Mouse (Mus musculus): ENCODE measurements around the gene Cdc25b. TPM values are rescaled to one million over a fixed set of nuclear protein-coding genes. Genes with fewer than 3 reads are reported as not detected.

The Cdc25b gene
- polyA plus RNA-seq, 1 experiment from 2014 or later, result 63.4 TPM

GRCm38 (mm10) chr2:131190344-131191004, 3.7 kb downstream of the Cdc25b start:
- Histone ChIP-seq H3K4me2 (replicated peaks; ENCODE audit: low read depth, low read length) (no peak overlapping the region; the same call in 1 of the 2 replicates), H3K9ac (replicated peaks; ENCODE audit: low read depth, low read length) (no peak overlapping the region), H3K9me3 (ENCODE audit: control insufficient read depth, low read depth, low read length) (no peaks in the 10 kb centered on the region), H3K27ac (ENCODE audit: low read length) (peak overlapping the region; percentile 34; the same call in 1 of the 2 replicates), H3K27me3 (ENCODE audit: control insufficient read depth, insufficient read depth, low read length) (no peaks in the 10 kb centered on the region), H3K4me1 (ENCODE audit: control insufficient read depth, insufficient read depth, low read length) (peaks cover 33% of the 10 kb centered on the region), H3K4me3 (ENCODE audit: low read depth, low read length) (no peak overlapping the region), H3K36me3 (ENCODE audit: control insufficient read depth, insufficient read depth, low read length) (peaks cover 32% of the 10 kb centered on the region)
- no peak for ATAC-seq (ENCODE audit: insufficient number of reproducible peaks, insufficient read depth, low FRiP score, low read depth)
- 20% methylated on average over 10 of the region's 10 CpGs for WGBS

GRCm38 (mm10) chr2:131191005-131191390, 4.2 kb downstream of the Cdc25b start:
- Histone ChIP-seq H3K9ac (replicated peaks; ENCODE audit: low read depth, low read length) (no peak overlapping the region), H3K27me3 (ENCODE audit: control insufficient read depth, insufficient read depth, low read length) (no peaks in the 10 kb centered on the region), H3K9me3 (ENCODE audit: control insufficient read depth, low read depth, low read length) (no peaks in the 10 kb centered on the region), H3K4me2 (replicated peaks; ENCODE audit: low read depth, low read length) (no peak overlapping the region), H3K4me3 (ENCODE audit: low read depth, low read length) (no peak overlapping the region), H3K4me1 (ENCODE audit: control insufficient read depth, insufficient read depth, low read length) (peaks cover 33% of the 10 kb centered on the region), H3K27ac (ENCODE audit: low read length) (peak overlapping the region; percentile 34; the same call in 1 of the 2 replicates), H3K36me3 (ENCODE audit: control insufficient read depth, insufficient read depth, low read length) (peaks cover 35% of the 10 kb centered on the region)
- no peak for ATAC-seq (ENCODE audit: insufficient number of reproducible peaks, insufficient read depth, low FRiP score, low read depth)
- 70% methylated on average over 7 of the region's 7 CpGs for WGBS

GRCm38 (mm10) chr2:131196606-131197316, 10.0 kb downstream of the Cdc25b start:
- no peak overlapping the region for H3K9ac ChIP-seq (replicated peaks; ENCODE audit: low read depth, low read length)
- peaks cover 47% of the 10 kb centered on the region for H3K36me3 ChIP-seq (ENCODE audit: control insufficient read depth, insufficient read depth, low read length)
- no peaks in the 10 kb centered on the region for H3K4me1 ChIP-seq (ENCODE audit: control insufficient read depth, insufficient read depth, low read length)
- no peak overlapping the region for H3K4me3 ChIP-seq (ENCODE audit: low read depth, low read length)
- H3K4me2 ChIP-seq (replicated peaks; ENCODE audit: low read depth, low read length), result no peak overlapping the region
- no peaks in the 10 kb centered on the region for H3K27me3 ChIP-seq (ENCODE audit: control insufficient read depth, insufficient read depth, low read length)
- no peak for ATAC-seq (ENCODE audit: insufficient number of reproducible peaks, insufficient read depth, low FRiP score, low read depth)
- no peak overlapping the region for H3K27ac ChIP-seq (ENCODE audit: low read length)
- no peaks in the 10 kb centered on the region for H3K9me3 ChIP-seq (ENCODE audit: control insufficient read depth, low read depth, low read length)
- 91% methylated on average over 16 of the region's 16 CpGs for WGBS

GRCm38 (mm10) chr2:131200710-131201109, 14.0 kb downstream of the Cdc25b start:
- Histone ChIP-seq H3K4me1 (ENCODE audit: control insufficient read depth, insufficient read depth, low read length) (peaks cover 12% of the 10 kb centered on the region), H3K9ac (replicated peaks; ENCODE audit: low read depth, low read length) (no peak overlapping the region), H3K27ac (ENCODE audit: low read length) (no peak overlapping the region), H3K27me3 (ENCODE audit: control insufficient read depth, insufficient read depth, low read length) (no peaks in the 10 kb centered on the region), H3K4me2 (replicated peaks; ENCODE audit: low read depth, low read length) (no peak overlapping the region), H3K9me3 (ENCODE audit: control insufficient read depth, low read depth, low read length) (no peaks in the 10 kb centered on the region), H3K4me3 (ENCODE audit: low read depth, low read length) (no peak overlapping the region), H3K36me3 (ENCODE audit: control insufficient read depth, insufficient read depth, low read length) (peaks cover 20% of the 10 kb centered on the region; the same call in 1 of the 2 replicates)
- WGBS, result 63% methylated on average over 2 of the region's 2 CpGs
- ATAC-seq (ENCODE audit: insufficient number of reproducible peaks, insufficient read depth, low FRiP score, low read depth), result no peak

GRCm38 (mm10) chr2:131201262-131201661, 14.5 kb downstream of the Cdc25b start:
- H3K9ac ChIP-seq (replicated peaks; ENCODE audit: low read depth, low read length), result no peak overlapping the region
- H3K36me3 ChIP-seq (ENCODE audit: control insufficient read depth, insufficient read depth, low read length), result peaks cover 16% of the 10 kb centered on the region; the same call in 1 of the 2 replicates
- no peak overlapping the region for H3K4me3 ChIP-seq (ENCODE audit: low read depth, low read length)
- H3K9me3 ChIP-seq (ENCODE audit: control insufficient read depth, low read depth, low read length), result no peaks in the 10 kb centered on the region
- H3K27ac ChIP-seq (ENCODE audit: low read length), result no peak overlapping the region
- 90% methylated on average over 3 of the region's 3 CpGs for WGBS
- H3K27me3 ChIP-seq (ENCODE audit: control insufficient read depth, insufficient read depth, low read length), result no peaks in the 10 kb centered on the region
- H3K4me2 ChIP-seq (replicated peaks; ENCODE audit: low read depth, low read length), result no peak overlapping the region
- no peak for ATAC-seq (ENCODE audit: insufficient number of reproducible peaks, insufficient read depth, low FRiP score, low read depth)
- H3K4me1 ChIP-seq (ENCODE audit: control insufficient read depth, insufficient read depth, low read length), result peaks cover 12% of the 10 kb centered on the region

GRCm38 (mm10) chr2:131203816-131204409, 17.2 kb downstream of the Cdc25b start:
- no peak overlapping the region for H3K4me3 ChIP-seq (ENCODE audit: low read depth, low read length)
- 69% methylated on average over 6 of the region's 6 CpGs for WGBS
- H3K4me1 ChIP-seq (ENCODE audit: control insufficient read depth, insufficient read depth, low read length), result peaks cover 12% of the 10 kb centered on the region
- H3K9me3 ChIP-seq (ENCODE audit: control insufficient read depth, low read depth, low read length), result no peaks in the 10 kb centered on the region
- no peak overlapping the region for H3K4me2 ChIP-seq (replicated peaks; ENCODE audit: low read depth, low read length)
- H3K36me3 ChIP-seq (ENCODE audit: control insufficient read depth, insufficient read depth, low read length), result no peaks in the 10 kb centered on the region; the same call in 1 of the 2 replicates
- H3K27me3 ChIP-seq (ENCODE audit: control insufficient read depth, insufficient read depth, low read length), result no peaks in the 10 kb centered on the region
- no peak overlapping the region for H3K9ac ChIP-seq (replicated peaks; ENCODE audit: low read depth, low read length)
- peak; percentile 39 for ATAC-seq (ENCODE audit: insufficient number of reproducible peaks, insufficient read depth, low FRiP score, low read depth)
- H3K27ac ChIP-seq (ENCODE audit: low read length), result peak overlapping the region; percentile 94

- peak overlapping the region; percentile 21 for H3K4me2 ChIP-seq (replicated peaks; ENCODE audit: low read depth, low read length)
- no peak overlapping the region for H3K9ac ChIP-seq (replicated peaks; ENCODE audit: low read depth, low read length)
- 14% methylated on average over 7 of the region's 7 CpGs for WGBS
- H3K9me3 ChIP-seq (ENCODE audit: control insufficient read depth, low read depth, low read length), result no peaks in the 10 kb centered on the region
- H3K27ac ChIP-seq (ENCODE audit: low read length), result peak overlapping the region; percentile 94
- H3K4me3 ChIP-seq (ENCODE audit: low read depth, low read length), result no peak overlapping the region
- peaks cover 16% of the 10 kb centered on the region for H3K4me1 ChIP-seq (ENCODE audit: control insufficient read depth, insufficient read depth, low read length)
- no peaks in the 10 kb centered on the region for H3K27me3 ChIP-seq (ENCODE audit: control insufficient read depth, insufficient read depth, low read length)
- H3K36me3 ChIP-seq (ENCODE audit: control insufficient read depth, insufficient read depth, low read length), result no peaks in the 10 kb centered on the region
- peak; percentile 87 for ATAC-seq (ENCODE audit: insufficient number of reproducible peaks, insufficient read depth, low FRiP score, low read depth)
Measured at GRCm38 (mm10) chr2:131204410-131204981, 17.7 kb downstream of the Cdc25b start.

- Histone ChIP-seq H3K36me3 (ENCODE audit: control insufficient read depth, insufficient read depth, low read length) (no peaks in the 10 kb centered on the region), H3K27ac (ENCODE audit: low read length) (no peak overlapping the region), H3K4me2 (replicated peaks; ENCODE audit: low read depth, low read length) (no peak overlapping the region), H3K27me3 (ENCODE audit: control insufficient read depth, insufficient read depth, low read length) (no peaks in the 10 kb centered on the region), H3K4me1 (ENCODE audit: control insufficient read depth, insufficient read depth, low read length) (peaks cover 18% of the 10 kb centered on the region), H3K9ac (replicated peaks; ENCODE audit: low read depth, low read length) (no peak overlapping the region), H3K4me3 (ENCODE audit: low read depth, low read length) (no peak overlapping the region), H3K9me3 (ENCODE audit: control insufficient read depth, low read depth, low read length) (no peaks in the 10 kb centered on the region)
- no peak for ATAC-seq (ENCODE audit: insufficient number of reproducible peaks, insufficient read depth, low FRiP score, low read depth)
- 80% methylated on average over 8 of the region's 8 CpGs for WGBS
Measured at GRCm38 (mm10) chr2:131205521-131206182, 18.9 kb downstream of the Cdc25b start.
